Mouse (Mus musculus) NIH3T3 (cell line): ENCODE measurements around the gene Trpc2.

ENCODE experiments used
- DNase-seq: peaks from one replicate; pipeline ENCODE4 v3.0.0-alpha.2; 2012; ENCODE audit warnings: low read depth

The Trpc2 gene

DNA sequence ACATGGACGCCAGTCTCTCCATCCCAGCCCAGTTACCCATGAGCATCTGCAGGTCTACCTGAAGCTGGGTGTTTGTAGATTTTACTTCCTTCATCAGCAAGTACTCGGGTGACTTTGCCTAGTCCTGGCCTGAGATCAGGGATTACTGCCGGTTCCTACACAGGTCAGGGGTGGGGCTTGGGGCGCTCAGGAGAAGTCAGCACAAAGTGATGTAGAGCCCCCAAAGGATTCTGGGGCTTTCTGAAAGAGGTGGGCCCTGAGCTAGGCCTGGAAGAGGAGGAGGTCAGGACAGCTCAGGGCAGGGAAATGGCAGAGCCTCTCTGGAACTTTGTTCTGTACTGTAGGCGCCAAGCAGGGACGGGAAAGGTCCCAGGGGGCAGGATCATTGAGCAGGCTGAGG is 19.8 kb downstream of the Trpc2 start:
- DNase-seq: no peak

DNA sequence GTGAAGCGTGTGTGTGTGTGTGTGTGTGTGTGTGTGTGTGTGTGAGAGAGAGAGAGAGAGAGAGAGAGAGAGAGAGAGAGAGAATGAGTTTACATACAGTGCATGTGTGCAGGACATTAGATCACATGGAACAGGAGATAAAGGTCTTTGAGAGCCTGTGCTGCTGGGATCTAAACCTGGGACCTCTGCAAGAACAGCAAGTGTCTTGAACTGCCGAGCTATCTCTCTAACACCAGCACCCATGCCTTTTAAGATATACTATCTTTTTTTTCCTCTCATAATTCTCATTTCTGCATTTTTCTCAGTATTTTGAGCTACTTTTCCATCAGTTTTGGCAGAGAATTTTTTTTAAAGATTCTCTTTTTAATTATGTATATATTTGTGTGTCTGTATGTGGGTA is 20.6 kb downstream of the Trpc2 start:
- DNase-seq: no peak

DNA sequence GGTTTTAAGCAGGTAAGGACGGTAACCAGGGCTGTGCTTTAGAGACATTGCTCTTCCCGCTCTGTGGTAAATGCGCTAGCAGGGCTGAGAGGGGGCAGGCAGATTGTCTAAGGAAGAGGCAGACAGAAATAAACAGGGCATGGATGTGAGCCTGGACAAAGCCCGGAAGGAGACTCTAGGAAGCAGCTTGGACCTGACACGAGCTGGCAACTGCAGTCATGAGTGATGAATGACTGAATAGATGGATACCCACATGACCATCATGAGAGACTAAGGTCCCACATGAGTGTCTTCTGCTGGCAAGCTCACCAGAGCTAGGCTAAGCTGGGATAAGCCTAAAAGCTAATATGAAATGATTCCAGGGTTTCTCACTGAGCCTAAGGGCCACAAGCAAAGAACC is 21.2 kb downstream of the Trpc2 start:
- DNase-seq: no peak

DNA sequence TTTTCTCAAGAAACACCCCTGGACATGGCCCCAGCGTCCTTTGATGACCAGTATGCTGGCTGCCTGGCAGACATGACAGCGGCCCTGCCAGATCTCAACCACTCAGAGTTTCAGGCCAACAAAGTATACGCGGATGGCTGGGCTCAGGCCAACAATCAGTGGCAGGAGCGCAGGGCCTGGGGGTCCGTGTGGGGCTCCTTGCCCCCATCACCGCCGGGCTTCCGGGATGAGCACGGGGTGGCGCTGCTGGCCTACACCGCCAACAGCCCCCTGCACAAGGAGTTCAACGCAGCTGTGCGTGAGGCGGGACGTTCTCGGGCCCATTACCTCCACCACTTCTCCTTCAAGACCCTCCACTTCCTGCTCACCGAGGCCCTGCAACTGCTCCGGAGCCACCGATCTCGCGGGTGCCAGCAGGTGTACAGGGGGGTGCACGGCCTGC is 23.8 kb downstream of the Trpc2 start:
- no peak for DNase-seq

DNA sequence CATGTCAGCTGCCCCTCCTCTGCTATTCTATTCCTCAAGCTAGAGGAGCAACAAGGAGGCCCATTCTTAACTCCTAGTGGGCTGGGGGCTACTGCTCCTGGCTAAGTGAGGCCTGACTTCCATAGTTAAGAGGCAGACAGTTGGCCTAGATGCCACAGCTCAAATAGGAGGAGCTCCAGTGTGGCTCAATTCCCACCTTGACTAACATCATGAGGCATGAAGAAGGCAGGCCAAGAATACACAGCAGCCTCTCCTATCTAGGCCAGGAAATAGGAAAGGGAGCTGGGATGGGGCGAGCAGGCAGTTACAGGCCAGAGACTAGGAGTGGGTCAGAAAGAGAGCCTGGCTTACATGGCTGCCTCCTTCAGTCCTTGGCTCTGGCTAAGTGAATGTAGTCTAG is 25.3 kb downstream of the Trpc2 start:
- peak; percentile 15 for DNase-seq

DNA sequence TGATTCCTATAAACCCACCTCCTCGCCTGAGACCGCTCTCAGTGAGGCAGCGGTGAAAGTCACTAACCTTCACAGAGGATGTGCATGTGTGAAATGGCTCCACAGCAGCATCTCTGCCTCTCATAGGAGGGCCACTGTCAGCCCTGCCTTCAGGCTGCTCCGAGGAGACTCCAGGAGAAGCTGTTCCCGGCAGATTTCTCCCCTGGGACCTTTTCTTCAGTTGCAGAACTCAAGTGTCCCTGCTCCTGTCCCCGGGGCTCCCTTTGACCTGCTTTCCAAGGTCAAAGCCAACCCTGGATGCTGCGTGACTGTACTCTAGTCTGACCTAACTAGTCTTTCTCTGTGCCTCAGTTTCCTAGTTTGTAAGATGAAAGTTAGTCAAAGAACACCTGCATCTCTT is 26.3 kb downstream of the Trpc2 start, which contains the start of gene Art5:
Gene Art5 (minus strand): TSS at position 319 of the 400 bp plus-strand sequence.
- no peak for DNase-seq

DNA sequence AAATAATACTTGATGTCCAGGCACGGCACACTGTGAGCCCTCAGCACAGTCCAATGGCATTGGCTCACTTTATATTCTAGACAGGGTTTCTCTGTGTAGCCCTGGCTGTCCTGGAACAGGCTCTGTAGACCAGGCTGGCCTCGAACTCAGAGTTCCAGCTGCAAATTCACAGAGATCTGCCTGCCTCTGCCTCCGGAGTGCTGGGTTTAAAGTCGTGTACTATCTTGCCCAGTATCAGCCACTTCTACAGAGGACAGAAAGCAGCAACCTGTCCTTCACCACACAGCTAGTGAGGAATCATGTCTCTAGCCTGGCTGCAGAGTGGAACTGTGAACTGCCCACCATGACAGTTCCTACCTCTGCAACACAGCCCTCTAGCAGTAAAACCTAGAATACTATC is 26.8 kb downstream of the Trpc2 start:
- DNase-seq: no peak

DNA sequence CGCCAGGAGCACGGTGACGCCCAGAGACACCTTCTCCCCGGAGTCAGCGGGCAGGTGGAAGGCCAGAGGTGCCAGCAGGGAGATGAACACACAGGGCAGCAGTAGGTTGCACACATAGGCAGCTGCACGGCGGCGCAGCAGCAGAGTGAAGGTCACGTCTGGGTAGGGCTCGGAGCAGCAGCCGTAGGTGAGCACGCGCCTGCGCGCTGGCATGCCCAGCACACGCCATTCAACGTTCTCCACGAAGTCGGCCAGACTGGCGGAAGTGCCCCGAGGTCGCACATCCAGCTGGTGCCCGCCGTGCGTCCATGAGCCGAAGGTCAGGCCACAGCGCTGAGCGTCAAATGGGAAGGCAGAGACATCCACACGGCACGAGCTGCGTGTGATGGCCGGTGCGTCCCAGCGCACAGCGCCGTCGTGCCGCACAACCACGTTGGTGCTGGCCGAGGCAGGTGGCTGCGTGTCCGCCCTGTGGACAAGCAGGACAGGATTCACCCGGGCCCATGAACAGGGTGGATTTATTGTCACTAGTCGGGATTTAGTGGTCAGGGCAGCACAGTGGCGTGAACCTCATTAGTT is 30.3 kb downstream of the Trpc2 start:
- DNase-seq: no peak

DNA sequence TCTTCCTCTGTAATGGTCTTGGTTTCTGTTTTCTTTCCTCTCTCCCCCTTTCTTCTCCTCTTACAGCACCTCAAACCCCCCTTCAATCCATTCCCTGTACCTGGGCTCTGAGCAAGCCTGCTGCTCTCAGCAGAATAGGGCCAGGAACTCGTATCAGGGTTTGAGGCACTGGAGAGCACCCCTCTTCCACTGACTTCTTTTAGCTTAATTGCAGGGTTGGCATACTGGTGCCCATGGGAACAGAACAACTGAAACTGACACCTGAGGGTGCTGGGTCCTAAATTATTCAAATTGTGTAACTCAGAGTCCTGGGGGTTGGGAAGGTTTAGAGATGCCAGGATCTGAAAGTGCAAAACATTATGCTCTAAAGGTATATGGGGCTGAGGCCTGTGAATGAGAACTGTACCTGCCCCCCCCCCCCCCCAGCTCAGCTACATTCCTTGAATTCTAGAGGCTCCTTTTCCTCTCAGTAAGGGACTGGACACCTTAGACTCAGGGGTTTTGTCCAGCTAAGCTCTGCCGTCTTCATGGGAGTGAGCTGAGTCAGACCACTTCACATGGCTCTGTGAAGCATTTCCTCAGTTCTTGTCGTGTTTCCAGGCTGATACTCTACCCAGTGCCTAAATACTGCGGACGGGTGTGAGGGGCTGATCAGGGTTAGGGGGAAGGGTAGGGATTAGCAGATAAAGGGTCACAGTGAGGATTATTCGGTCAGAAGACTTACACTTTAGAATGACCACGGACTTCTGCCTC is 33.8 kb downstream of the Trpc2 start, which contains the start of gene Chrna10:
Gene Chrna10 (minus strand): TSS at position 250 of the 753 bp plus-strand sequence.
- peak; percentile 39 for DNase-seq

DNA sequence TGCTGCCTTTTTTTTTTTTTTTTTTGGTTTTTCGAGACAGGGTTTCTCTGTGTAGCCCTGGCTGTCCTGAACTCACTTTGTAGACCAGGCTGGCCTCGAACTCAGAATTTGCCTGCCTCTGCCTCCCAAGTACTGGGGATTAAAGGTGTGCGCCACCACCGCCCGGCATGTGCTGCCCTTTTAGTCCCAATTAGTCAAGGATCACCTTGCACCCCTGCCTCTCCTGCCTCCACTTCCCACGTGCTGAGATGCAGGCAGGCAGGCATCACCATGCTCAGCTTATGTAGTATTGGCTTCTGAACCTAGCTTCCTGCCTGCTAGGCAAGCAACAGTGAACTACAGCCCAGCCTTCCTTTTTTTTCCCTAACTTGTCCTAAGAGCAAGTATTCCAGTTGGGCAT is 34.5 kb downstream of the Trpc2 start:
- DNase-seq: no peak

DNA sequence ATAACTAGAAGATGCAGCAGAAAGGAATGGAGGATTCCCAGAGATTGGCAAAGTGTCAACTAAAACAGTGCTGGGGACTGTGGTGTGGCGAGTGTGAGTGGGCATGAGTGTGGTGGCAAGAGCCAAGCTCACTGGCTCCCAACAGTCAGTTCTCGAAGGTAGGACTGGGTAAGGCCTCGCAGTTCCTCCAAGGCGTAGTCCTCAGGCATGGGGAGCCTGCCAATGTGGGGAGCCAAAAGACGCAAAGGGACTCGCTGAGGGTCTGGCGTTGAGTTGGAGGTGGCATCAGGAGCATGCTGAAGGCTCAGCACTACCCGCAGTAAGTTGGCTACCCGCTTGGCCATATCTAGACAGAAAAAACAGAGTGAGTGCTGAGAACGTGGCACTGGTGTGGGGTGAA is 37.4 kb downstream of the Trpc2 start:
- DNase-seq: no peak

DNA sequence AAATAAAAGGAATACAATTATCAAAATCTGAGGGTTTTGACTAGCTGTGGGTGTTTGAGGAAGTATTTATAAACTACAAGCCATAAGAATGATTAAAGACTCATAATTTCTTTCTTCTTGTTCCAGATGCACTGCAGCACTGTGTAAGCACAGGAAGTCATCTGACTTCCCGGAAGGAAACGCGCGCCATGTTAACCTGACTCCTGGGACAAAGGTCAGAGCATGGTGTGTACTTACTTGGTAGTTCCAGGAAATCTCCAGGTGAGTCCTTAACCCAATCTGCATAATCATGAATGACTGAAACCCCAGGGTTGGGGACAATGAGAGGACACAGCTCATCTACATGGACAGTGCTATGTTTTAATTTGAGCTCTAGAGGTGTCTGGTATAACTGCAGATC is 49.5 kb downstream of the Trpc2 start:
- no peak for DNase-seq

DNA sequence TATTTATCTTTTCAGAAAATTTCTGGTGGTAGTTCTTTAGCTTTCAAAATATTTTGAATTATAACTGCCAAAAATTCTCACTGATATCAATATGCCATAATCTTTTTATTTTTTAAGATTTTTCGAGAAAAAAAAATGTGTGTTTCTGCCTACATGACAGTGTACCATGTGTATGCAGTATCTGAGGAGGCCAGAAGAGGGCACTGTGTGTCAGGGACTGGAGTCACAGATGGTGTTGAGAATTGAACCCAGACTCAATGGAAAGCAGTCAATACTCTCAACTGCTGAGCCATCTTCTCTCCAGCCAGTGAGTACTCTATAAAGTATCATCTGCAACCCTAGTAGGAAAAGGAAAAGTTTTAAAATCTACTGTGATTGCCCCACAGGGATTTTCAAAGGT is 54.5 kb downstream of the Trpc2 start:
- peak; percentile 52 for DNase-seq

DNA sequence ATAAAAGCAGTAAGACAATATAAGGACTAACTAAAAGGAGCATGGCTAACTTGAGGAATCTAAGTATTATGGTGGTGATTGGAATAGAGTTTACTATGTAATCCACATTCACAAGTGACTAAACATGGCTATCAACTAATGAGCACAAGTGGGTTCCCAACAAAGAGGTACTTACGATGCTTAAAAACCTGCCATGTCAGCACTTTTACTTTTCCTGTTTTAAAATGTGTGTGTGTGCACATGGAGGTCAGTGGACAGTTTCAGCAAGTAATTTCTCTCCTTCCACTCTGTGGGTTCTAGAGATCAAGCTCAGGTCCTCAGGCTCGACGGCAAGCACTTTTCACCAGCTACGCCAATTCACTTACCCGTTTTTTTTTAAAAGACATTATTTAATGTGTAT is 55.0 kb downstream of the Trpc2 start:
- no peak for DNase-seq
